Mouse (Mus musculus) embryonic facial prominence, embryonic 12.5 days (tissue): ENCODE data around the gene Grrp1. TPM values are rescaled to one million over a fixed set of nuclear protein-coding genes. Genes with fewer than 3 reads are reported as not detected.

Experiments used
- ATAC-seq: fragments of 200-750 bp; cut with Nextera tagmentation; 2 replicates; pipeline ENCODE4 v1.8.0; 2017; ENCODE audit not compliant: insufficient number of reproducible peaks, insufficient read depth, low FRiP score, low TSS enrichment
- H3K27ac ChIP-seq: fragments of 300-500 bp; sonication (generic); 2 replicates; pipeline ENCODE4 v1.5.1; 2016; ENCODE audit warnings: mild to moderate bottlenecking
- H3K27me3 ChIP-seq: fragments of 300-500 bp; sonication (generic); 2 replicates; pipeline ENCODE4 v1.6.1; 2016; ENCODE audit warnings: mild to moderate bottlenecking, moderate library complexity
- H3K36me3 ChIP-seq: fragments of 300-500 bp; sonication (generic); 2 replicates; pipeline ENCODE4 v1.6.1; 2016; ENCODE audit warnings: mild to moderate bottlenecking
- H3K4me1 ChIP-seq: fragments of 300-500 bp; sonication (generic); 2 replicates; pipeline ENCODE4 v1.6.1; 2016
- H3K4me2 ChIP-seq: fragments of 300-500 bp; sonication (generic); replicated peaks from 2 replicates; pipeline ENCODE4 v1.6.1; 2016; ENCODE audit warnings: mild to moderate bottlenecking, moderate library complexity
- H3K4me3 ChIP-seq: fragments of 300-500 bp; sonication (generic); 2 replicates; pipeline ENCODE4 v1.5.1; 2016; ENCODE audit warnings: mild to moderate bottlenecking
- H3K9ac ChIP-seq: fragments of 300-500 bp; sonication (generic); 2 replicates; pipeline ENCODE4 v1.6.1; 2016; ENCODE audit warnings: mild to moderate bottlenecking, moderate library complexity
- H3K9me3 ChIP-seq: fragments of 300-500 bp; sonication (generic); 2 replicates; pipeline ENCODE4 v1.6.1; 2016; ENCODE audit warnings: mild to moderate bottlenecking, moderate library complexity
- WGBS: fragments of 180-500 bp; shearing (Covaris S2); methylation state at CpG from one replicate; pipeline ENCODE4 v1.1.7; 2016; 5-methylcytosine and 5-hydroxymethylcytosine counted together
- polyA plus RNA-seq: library from polyadenylated mRNA; unstranded; fragments of >200 nt; fragmentation: Nextera tagmentation; extraction: Ambion mirVana; gene quantifications from 2 replicates; pipeline ENCODE4 v1.2.1, GENCODE M21; 2016

Gene Grrp1
- polyA plus RNA-seq, 1 experiment from 2014 or later, result 6.3 TPM

GRCm38 (mm10) chr4:134251241-134252130 lies 2.4 kb downstream of the Grrp1 start:
- H3K27ac ChIP-seq, result no peak overlapping the region
- H3K4me1 ChIP-seq, result peaks cover 51% of the 10 kb centered on the region
- ATAC-seq, result no peak
- H3K27me3 ChIP-seq, result peaks cover 88% of the 10 kb centered on the region
- no peaks in the 10 kb centered on the region for H3K9me3 ChIP-seq
- H3K9ac ChIP-seq, result peak overlapping the region; percentile 60
- no peaks in the 10 kb centered on the region for H3K36me3 ChIP-seq
- H3K4me2 ChIP-seq, result peak overlapping the region; percentile 89
- peak overlapping the region; percentile 50 for H3K4me3 ChIP-seq
- 1% methylated on average over 88 of the region's 91 CpGs for WGBS

GRCm38 (mm10) chr4:134250930-134251240 lies 3.0 kb downstream of the Grrp1 start:
- no peaks in the 10 kb centered on the region for H3K36me3 ChIP-seq
- ATAC-seq, result no peak
- peaks cover 92% of the 10 kb centered on the region for H3K27me3 ChIP-seq
- no peaks in the 10 kb centered on the region for H3K9me3 ChIP-seq
- H3K4me2 ChIP-seq, result peak overlapping the region; percentile 89
- H3K4me1 ChIP-seq, result peaks cover 50% of the 10 kb centered on the region
- peak overlapping the region; percentile 60 for H3K9ac ChIP-seq
- WGBS, result 15% methylated on average over 10 of the region's 10 CpGs
- peak overlapping the region; percentile 50 for H3K4me3 ChIP-seq
- no peak overlapping the region for H3K27ac ChIP-seq

- H3K27ac ChIP-seq, result no peak overlapping the region
- no peaks in the 10 kb centered on the region for H3K9me3 ChIP-seq
- H3K27me3 ChIP-seq, result peaks cover 89% of the 10 kb centered on the region
- H3K4me1 ChIP-seq, result peaks cover 49% of the 10 kb centered on the region
- WGBS, result 6% methylated on average over 27 of the region's 27 CpGs
- H3K9ac ChIP-seq, result peak overlapping the region; percentile 48
- no peak for ATAC-seq
- H3K4me3 ChIP-seq, result peak overlapping the region; percentile 50
- no peaks in the 10 kb centered on the region for H3K36me3 ChIP-seq
- H3K4me2 ChIP-seq, result peak overlapping the region; percentile 89
These were observed 3.6 kb downstream of the Grrp1 start for GRCm38 (mm10) chr4:134250116-134250929.

GRCm38 (mm10) chr4:134249651-134250050 lies 4.3 kb downstream of the Grrp1 start:
- Histone ChIP-seq H3K36me3 (no peaks in the 10 kb centered on the region), H3K9ac (peak overlapping the region; percentile 48), H3K4me3 (peak overlapping the region; percentile 50), H3K4me1 (peaks cover 53% of the 10 kb centered on the region), H3K9me3 (no peaks in the 10 kb centered on the region), H3K27me3 (peaks cover 85% of the 10 kb centered on the region), H3K4me2 (peak overlapping the region; percentile 89), H3K27ac (no peak overlapping the region)
- WGBS, result 2% methylated on average over 30 of the region's 30 CpGs
- peak; percentile 23; the same call in 1 of the 2 replicates for ATAC-seq

- Histone ChIP-seq H3K27me3 (peaks cover 56% of the 10 kb centered on the region), H3K4me1 (peaks cover 38% of the 10 kb centered on the region)
These were observed 7.1 kb downstream of the Grrp1 start, which contains the start of gene Gm30191 for GRCm38 (mm10) chr4:134246719-134247258. Gene Gm30191 (plus strand): TSS chr4:134246935.

GRCm38 (mm10) chr4:134246256-134246655 lies 7.7 kb downstream of the Grrp1 start:
- 36% methylated on average over 4 of the region's 4 CpGs for WGBS
- Histone ChIP-seq H3K27me3 (peaks cover 51% of the 10 kb centered on the region), H3K4me1 (peaks cover 32% of the 10 kb centered on the region), H3K36me3 (no peaks in the 10 kb centered on the region), H3K27ac (no peak overlapping the region), H3K4me3 (no peak overlapping the region), H3K9me3 (no peaks in the 10 kb centered on the region), H3K4me2 (peak overlapping the region; percentile 93; the same call in 1 of the 2 replicates), H3K9ac (no peak overlapping the region)
- no peak for ATAC-seq

More at GRCm38 (mm10) chr4:134246719-134247258, 7.1 kb downstream of the Grrp1 start, which contains the start of gene Gm30191:
- Histone ChIP-seq H3K36me3 (no peaks in the 10 kb centered on the region), H3K9ac (0 out of 2 replicates have a peak within 1 kb of the TSS, but pooled peaks have one; percentile 24), H3K4me2 (peak within 1 kb of the TSS; percentile 93), H3K9me3 (no peaks in the 10 kb centered on the region), H3K4me3 (peak within 1 kb of the TSS; percentile 70), H3K27ac (no peak within 1 kb of the TSS)
- ATAC-seq, result no peak
- WGBS, result 69% methylated on average over 7 of the region's 7 CpGs

GRCm38 (mm10) chr4:134245148-134245843 lies 8.6 kb downstream of the Grrp1 start, which contains the start of gene Zfp593:
Gene Zfp593 (minus strand): TSS chr4:134245592.
- Histone ChIP-seq H3K27ac (no peak within 1 kb of the TSS), H3K4me2 (peak within 1 kb of the TSS; percentile 93), H3K9ac (peak within 1 kb of the TSS; percentile 70), H3K4me1 (peaks cover 25% of the 10 kb centered on the region), H3K27me3 (peaks cover 41% of the 10 kb centered on the region), H3K36me3 (no peaks in the 10 kb centered on the region), H3K4me3 (peak within 1 kb of the TSS; percentile 70), H3K9me3 (no peaks in the 10 kb centered on the region)
- under 1% methylated on average over 60 of the region's 60 CpGs for WGBS
- ATAC-seq, result no peak

- Histone ChIP-seq H3K27ac (no peak within 1 kb of the TSS), H3K27me3 (peaks cover 29% of the 10 kb centered on the region), H3K9ac (no peak within 1 kb of the TSS; the same call in 1 of the 2 replicates), H3K36me3 (no peaks in the 10 kb centered on the region), H3K4me1 (peaks cover 20% of the 10 kb centered on the region), H3K9me3 (no peaks in the 10 kb centered on the region), H3K4me2 (peak within 1 kb of the TSS; percentile 93), H3K4me3 (peak within 1 kb of the TSS; percentile 70)
- no peak for ATAC-seq
- 82% methylated on average over 17 of the region's 17 CpGs for WGBS
These were observed 10.2 kb downstream of the Grrp1 start, which contains the start of gene E130218I03Rik for GRCm38 (mm10) chr4:134243516-134244250. Gene E130218I03Rik (plus strand): TSS chr4:134243662.

- Histone ChIP-seq H3K9me3 (no peaks in the 10 kb centered on the region), H3K36me3 (no peaks in the 10 kb centered on the region), H3K27ac (no peak overlapping the region), H3K9ac (no peak overlapping the region), H3K4me2 (peak overlapping the region; percentile 42), H3K4me1 (peaks cover 4% of the 10 kb centered on the region; the same call in 1 of the 2 replicates), H3K27me3 (peaks cover 21% of the 10 kb centered on the region), H3K4me3 (0 out of 2 replicates have a peak overlapping the region, but pooled peaks have one; percentile 28)
- no peak for ATAC-seq
- 14% methylated on average over 10 of the region's 10 CpGs for WGBS
These were observed 15.2 kb downstream of the Grrp1 start for GRCm38 (mm10) chr4:134238686-134239085.

GRCm38 (mm10) chr4:134238279-134238651 lies 15.6 kb downstream of the Grrp1 start, which contains the start of gene Cnksr1:
Gene Cnksr1 (minus strand): TSS chr4:134238399.
- Histone ChIP-seq H3K36me3 (no peaks in the 10 kb centered on the region), H3K4me1 (peaks cover 4% of the 10 kb centered on the region; the same call in 1 of the 2 replicates), H3K4me3 (peak within 1 kb of the TSS; percentile 28), H3K9ac (no peak within 1 kb of the TSS), H3K4me2 (peak within 1 kb of the TSS; percentile 42), H3K27me3 (peaks cover 21% of the 10 kb centered on the region), H3K9me3 (no peaks in the 10 kb centered on the region), H3K27ac (no peak within 1 kb of the TSS)
- peak; percentile 62; the same call in 1 of the 2 replicates for ATAC-seq
- 1% methylated on average over 18 of the region's 18 CpGs for WGBS
